Mouse (Mus musculus) olfactory bulb, adult 2 months (tissue): Measurements from ENCODE around the gene Chl1.

ENCODE experiments used
- CTCF ChIP-seq: fragments of 200-500 bp; IDR thresholded peaks from 2 replicates; pipeline ENCODE4 v1.5.1; 2012; ENCODE audit warnings: low read depth, mild to moderate bottlenecking, low read length, moderate library complexity; ENCODE audit not compliant: insufficient read depth
- POLR2A ChIP-seq: fragments of 200-500 bp; IDR thresholded peaks from 2 replicates; pipeline ENCODE4 v1.6.1; 2012; ENCODE audit warnings: mild to moderate bottlenecking, low read depth, low read length, moderate library complexity; ENCODE audit not compliant: insufficient read depth

DNA sequence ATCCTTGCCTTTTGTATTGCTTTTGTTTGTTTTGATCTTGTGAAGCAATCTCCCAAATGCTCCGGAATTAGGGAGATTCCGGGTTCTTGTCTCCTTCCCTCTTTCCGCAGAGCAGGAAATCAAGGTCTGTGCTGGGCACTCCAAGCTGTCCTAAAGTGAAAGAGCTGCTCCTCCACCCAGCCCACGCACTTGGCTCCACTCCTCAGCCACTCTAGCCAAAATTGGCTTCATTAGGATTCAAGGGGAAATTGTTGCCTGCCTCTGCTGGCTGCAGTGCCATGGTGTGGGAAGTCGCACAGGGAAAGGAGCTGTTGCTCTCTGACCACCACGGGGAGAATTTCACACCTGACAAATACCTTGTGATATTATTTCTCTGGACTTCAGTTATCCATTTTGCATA is 163.9 kb downstream of the Chl1 start:
- TF ChIP-seq CTCF = no peak
- TF ChIP-seq POLR2A = no peak
